Mouse (Mus musculus) 3T3-L1 (cell line): Measurements from ENCODE around the gene Cdc42se1.

Experiments used
- DNase-seq: peaks from one replicate; pipeline ENCODE4 v3.0.0-alpha.2; 2015; ENCODE audit warnings: low read depth, low spot score

Gene Cdc42se1

GRCm38 (mm10) chr3:95284501-95285281 lies 56.2 kb downstream of the Cdc42se1 start:
- DNase-seq = no peak

DNA sequence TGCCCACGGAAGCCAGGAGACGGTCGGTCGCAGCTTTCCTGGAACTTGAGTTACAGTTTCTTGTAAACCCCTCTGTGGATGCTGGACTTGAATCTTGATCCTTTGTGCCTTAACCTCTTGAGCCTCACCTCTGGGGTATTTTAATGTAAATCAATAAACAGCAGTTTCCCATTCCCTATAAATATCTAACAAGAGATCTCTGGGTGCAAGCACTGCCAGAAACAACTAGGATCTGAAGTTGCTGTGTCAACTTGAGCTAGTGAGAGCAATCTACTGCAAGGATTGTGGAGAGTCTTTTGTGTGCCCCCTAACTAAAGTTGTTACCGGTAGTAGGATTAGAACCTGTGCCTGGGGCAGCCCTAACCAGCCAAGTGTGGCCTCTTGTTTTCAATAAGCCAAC lies 56.9 kb downstream of the Cdc42se1 start:
- no peak for DNase-seq
